Mouse (Mus musculus): ENCODE measurements around the gene Gm40193.
A peak's percentile ranks its signal among the peaks of the same experiment; 100 is the strongest.

The Gm40193 gene

DNA sequence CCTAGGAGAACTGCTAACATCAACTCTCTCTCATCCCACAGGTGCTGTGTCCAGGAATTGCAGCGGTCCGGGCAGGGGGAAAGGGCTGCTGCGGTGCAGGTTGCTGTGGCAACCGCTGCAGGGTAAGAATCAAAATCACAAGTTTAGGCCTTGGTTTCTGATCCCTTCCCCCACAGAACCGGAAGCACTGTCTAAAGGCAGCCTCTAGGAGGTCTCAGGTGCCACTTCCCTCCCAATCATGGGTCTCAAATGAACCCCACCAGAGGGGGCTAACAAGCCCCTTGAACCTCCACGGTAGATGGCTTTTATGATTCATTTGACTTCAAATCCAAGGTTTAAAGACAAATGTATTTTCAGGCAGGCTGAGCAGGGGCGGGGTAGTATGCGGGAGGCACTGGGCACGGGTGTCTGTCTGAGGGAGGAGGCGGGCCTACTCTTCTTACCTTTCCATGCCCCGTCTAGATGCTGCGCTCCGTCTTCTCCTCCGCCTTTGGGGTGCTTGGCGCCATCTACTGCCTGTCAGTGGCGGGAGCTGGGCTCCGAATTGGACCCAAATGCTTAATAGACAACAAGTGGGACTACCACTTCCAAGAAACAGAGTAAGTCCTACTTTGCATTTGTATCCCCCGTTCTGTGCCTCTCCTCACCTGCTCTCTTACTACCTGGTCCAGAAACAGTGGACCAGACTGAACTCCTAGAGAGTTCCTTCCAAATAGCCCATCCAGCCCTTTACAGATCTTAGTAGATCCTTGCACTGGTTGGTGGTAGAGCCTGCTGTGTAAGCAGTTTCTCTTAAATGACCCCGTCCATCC lies 22.8 kb downstream of the Gm40193 start:
- DNase-seq (ENCODE audit: inconsistent age in 2 of 2, low spot score in 1 of 2): peak in 1 of 2 experiments; percentile 68

DNA sequence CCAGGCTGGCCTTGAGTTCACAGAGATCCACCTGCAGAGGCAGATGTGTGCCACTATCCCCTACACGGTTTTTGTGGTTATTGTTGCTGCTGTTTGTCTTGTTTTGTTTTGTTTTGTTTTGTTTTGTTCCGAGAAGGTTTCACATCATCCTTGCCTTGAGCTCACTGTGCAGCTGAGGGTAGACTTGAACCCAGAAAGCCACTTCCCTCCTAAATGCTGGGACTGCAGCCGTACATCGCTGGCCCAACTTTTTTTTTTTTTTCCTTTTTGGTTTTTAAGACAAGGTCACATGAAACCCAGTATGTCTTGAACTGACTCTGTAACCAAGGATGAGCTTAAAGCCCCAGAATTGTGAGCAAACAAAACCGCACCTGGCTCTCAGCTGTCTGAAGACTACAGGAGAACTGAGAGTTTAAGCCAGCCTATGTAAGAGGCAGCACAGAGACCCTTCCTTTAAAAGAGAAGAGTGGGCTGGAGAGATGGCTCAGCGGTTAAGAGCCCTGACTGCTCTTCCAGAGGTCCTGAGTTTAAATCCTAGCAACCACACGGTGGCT lies 25.7 kb downstream of the Gm40193 start:
- DNase-seq (ENCODE audit: inconsistent age in 2 of 2, low spot score in 1 of 2): no peak

GRCm38 (mm10) chr11:70506385-70506784 lies 26.4 kb downstream of the Gm40193 start:
- peak; percentile 66 to 92 for DNase-seq (ENCODE audit: inconsistent age in 2 of 2, low spot score in 1 of 2)

DNA sequence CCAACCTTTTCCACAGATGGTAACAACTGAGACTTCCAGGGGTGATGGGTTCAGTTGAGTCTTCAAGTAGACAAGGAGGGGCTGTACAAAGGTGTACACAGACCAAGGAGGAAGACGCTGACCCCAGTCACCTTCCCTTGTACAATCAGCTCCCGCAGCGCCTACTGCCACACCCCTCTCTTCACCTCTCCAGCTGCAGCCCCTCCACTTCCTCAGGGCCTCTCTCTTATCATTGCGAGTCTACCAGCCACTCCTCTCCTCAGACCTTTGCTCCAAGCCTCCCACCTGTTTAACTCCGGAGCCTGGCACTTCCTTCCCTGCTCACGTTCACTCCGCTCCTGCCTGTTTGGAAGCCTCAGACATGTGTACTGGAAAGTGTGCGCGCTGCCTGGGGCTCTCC lies 27.8 kb downstream of the Gm40193 start, which contains the start of gene Tm4sf5:
TSS of gene Tm4sf5 (plus strand) at position 275 of the 400 bp plus-strand sequence.
- no peak for DNase-seq (ENCODE audit: inconsistent age in 2 of 2, low spot score in 1 of 2)

DNA sequence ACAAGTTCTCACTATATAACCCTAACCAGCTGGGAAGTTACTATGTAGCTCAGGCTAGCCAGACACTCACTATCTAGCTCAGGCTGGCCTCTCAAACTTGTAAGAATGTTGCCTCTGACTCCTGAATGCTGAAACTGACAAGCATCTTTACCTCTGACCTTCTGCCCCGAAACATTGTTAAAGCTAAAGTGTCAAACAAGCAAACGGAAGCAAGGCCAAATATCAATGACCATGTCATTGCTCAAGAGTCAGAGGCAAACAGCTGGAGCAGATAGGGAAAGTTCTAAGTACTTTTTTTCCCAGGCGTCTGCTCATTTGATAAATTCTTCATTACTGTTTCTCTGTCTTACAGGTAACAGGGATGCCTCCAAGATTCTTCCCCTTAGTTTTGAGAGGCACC lies 30.7 kb downstream of the Gm40193 start:
- DNase-seq (ENCODE audit: inconsistent age in 2 of 2, low spot score in 1 of 2): no peak

- DNase-seq (ENCODE audit: inconsistent age in 2 of 2, low spot score in 1 of 2): no peak
These were observed 32.3 kb downstream of the Gm40193 start for GRCm38 (mm10) chr11:70500476-70500812.

GRCm38 (mm10) chr11:70499566-70500475 lies 32.9 kb downstream of the Gm40193 start:
- peak; percentile 44 to 79 for DNase-seq (ENCODE audit: inconsistent age in 2 of 2, low spot score in 1 of 2)

- DNase-seq (ENCODE audit: inconsistent age in 2 of 2, low spot score in 1 of 2): peak in 1 of 2 experiments; percentile 26
These were observed 43.1 kb downstream of the Gm40193 start for GRCm38 (mm10) chr11:70489684-70490083.

DNA sequence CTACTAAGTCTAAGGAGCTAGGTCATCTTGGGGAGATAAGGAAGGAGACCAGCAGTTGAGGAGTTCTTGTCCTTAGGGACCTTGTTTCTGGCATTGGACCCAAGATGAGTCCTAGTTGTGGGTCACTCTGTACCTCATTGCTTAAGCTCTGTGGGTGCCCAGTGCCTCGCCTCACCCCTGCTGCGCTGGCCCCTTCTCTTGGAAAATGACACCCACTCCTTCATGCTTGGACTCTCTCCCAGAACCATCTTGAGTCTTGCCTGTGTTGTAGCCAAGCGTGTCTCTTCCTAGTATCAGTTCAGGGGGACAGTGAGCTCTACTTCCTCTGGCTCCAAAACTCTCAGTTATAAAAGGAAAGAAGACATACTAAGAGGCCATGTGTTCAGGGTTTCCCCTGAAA lies 43.6 kb downstream of the Gm40193 start:
- DNase-seq (ENCODE audit: inconsistent age in 2 of 2, low spot score in 1 of 2): no peak

- DNase-seq (ENCODE audit: inconsistent age in 2 of 2, low spot score in 1 of 2): no peak
These were observed 44.9 kb downstream of the Gm40193 start for GRCm38 (mm10) chr11:70487816-70488215.

- no peak for DNase-seq (ENCODE audit: inconsistent age in 2 of 2, low spot score in 1 of 2)
These were observed 47.2 kb downstream of the Gm40193 start for GRCm38 (mm10) chr11:70485498-70485897.
